Mouse (Mus musculus) ES-Bruce4 (cell line): ENCODE results near the gene Pnmal1.

ENCODE experiments used
- CTCF ChIP-seq: IDR thresholded peaks from one replicate; pipeline ENCODE4 v1.8.1; 2011; ENCODE audit warnings: low read depth, low read length
- EP300 ChIP-seq: IDR thresholded peaks from 2 replicates; pipeline ENCODE4 v1.6.1; 2011; ENCODE audit warnings: low read depth, low read length; ENCODE audit not compliant: insufficient read depth

- peak; percentile 22 for TF ChIP-seq CTCF
- TF ChIP-seq EP300: no peak
Measured at GRCm38 (mm10) chr7:16932704-16933577, 26.5 kb upstream of the Pnmal1 start.
